In the genomic region with DNA sequence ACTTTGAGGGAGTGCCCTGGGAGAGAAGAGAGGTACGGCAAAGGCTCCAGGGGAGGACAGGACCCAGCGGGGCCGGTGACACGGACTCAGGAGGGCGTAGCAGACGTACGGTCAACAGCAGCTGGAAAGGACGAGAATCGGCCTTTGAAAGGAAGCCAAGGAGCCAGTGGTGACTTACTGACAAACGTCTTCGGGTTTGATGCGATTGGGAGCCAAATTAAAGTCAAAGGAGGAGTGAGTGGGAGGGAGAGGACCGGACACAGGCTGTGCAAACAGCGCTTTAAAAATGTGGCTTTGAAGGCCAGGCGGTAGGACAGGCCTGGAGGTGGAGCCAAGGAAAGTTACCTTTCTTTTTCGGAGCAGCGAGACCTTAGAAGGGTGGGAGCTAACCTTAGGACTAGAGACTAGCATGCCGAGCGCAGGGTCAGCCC, we compare ENCODE assay signal across 8 mouse cellular contexts.
DNase-seq lines count a peak whose midpoint lies in the region; ATAC-seq and TF ChIP-seq lines count a peak whose summit lies in the region.
"Had no signal": no experiment of that assay in that cellular context is flagged by ENCODE, and none has a peak within 500 bp of the region (broad histone marks: within the 10 kb centered on the region; RNA-seq: fewer than 3 reads in every experiment).

No protein-coding gene starts in this region.

- TF ChIP-seq EP300 in lung, postnatal 0 days (IDR thresholded peaks at IDR 0.05) = no peak

- no peaks in the 10 kb centered on the region for H3K27me3 ChIP-seq in G1E (ENCODE audit: insufficient read depth, low read length)
- H3K27me3 ChIP-seq in hindbrain, embryonic 13.5 days = peaks cover 23% of the 10 kb centered on the region
- no peaks in the 10 kb centered on the region for H3K27me3 ChIP-seq in lung, postnatal 0 days (replicated peaks; ENCODE audit: insufficient read depth, low read length)

- H3K4me3 ChIP-seq in G1E (ENCODE audit: low read depth, low read length) = peak overlapping the region; percentile 67; the same call in 1 of the 2 replicates
- no peak overlapping the region for H3K4me3 ChIP-seq in hindbrain, embryonic 13.5 days
- peak overlapping the region; percentile 19 for H3K4me3 ChIP-seq in lung, postnatal 0 days (ENCODE audit: low read depth, low read length)

- H3K4me2 ChIP-seq in hindbrain, embryonic 13.5 days = 0 out of 2 replicates have a peak overlapping the region, but pooled peaks have one; percentile 17
- peak overlapping the region; percentile 39 for H3K4me2 ChIP-seq in lung, postnatal 0 days (replicated peaks; ENCODE audit: low read depth, low read length)

- peaks cover 18% of the 10 kb centered on the region for H3K36me3 ChIP-seq in G1E (replicated peaks)
- H3K36me3 ChIP-seq in hindbrain, embryonic 13.5 days = no peaks in the 10 kb centered on the region
- H3K36me3 ChIP-seq in lung, postnatal 0 days (ENCODE audit: insufficient read depth, low read length) = no peaks in the 10 kb centered on the region

- no peak for TF ChIP-seq CTCF in G1E (IDR thresholded peaks at IDR 0.05; ENCODE audit: low read depth, low read length)
- TF ChIP-seq CTCF in lung, postnatal 0 days (IDR thresholded peaks at IDR 0.05) = no peak

- H3K4me1 ChIP-seq in G1E (ENCODE audit: insufficient read depth, low read depth, low read length) = peaks cover 86% of the 10 kb centered on the region
- H3K4me1 ChIP-seq in hindbrain, embryonic 13.5 days (replicated peaks) = peaks cover 19% of the 10 kb centered on the region
- H3K4me1 ChIP-seq in lung, postnatal 0 days (ENCODE audit: insufficient read depth, low read depth, low read length) = peaks cover 11% of the 10 kb centered on the region; the same call in 1 of the 2 replicates

- no peak for ATAC-seq in G1E (ENCODE audit: extremely low read depth, insufficient number of reproducible peaks, low FRiP score, poor library complexity, severe bottlenecking)
- no peak for ATAC-seq in hindbrain, embryonic 13.5 days (ENCODE audit: low FRiP score)
- peak; percentile 62 for ATAC-seq in lung, postnatal 0 days

- no peaks in the 10 kb centered on the region for H3K9me3 ChIP-seq in G1E (replicated peaks)
- no peaks in the 10 kb centered on the region for H3K9me3 ChIP-seq in hindbrain, embryonic 13.5 days
- no peaks in the 10 kb centered on the region for H3K9me3 ChIP-seq in lung, postnatal 0 days (ENCODE audit: low read length)

- H3K27ac ChIP-seq in hindbrain, embryonic 13.5 days = no peak overlapping the region
- H3K27ac ChIP-seq in lung, postnatal 0 days (ENCODE audit: low read length) = peak overlapping the region; percentile 62
- H3K27ac ChIP-seq: macrophage had no signal

- no peak for DNase-seq in G1E (ENCODE audit: low spot score)
- peak; percentile 78 for DNase-seq in adrenal gland, postnatal 14 days
- DNase-seq in lung, postnatal 0 days (ENCODE audit: low spot score) = peak; percentile 75
- DNase-seq in frontal cortex, adult 2 months (ENCODE audit: extremely low spot score in 1 of 2, low spot score in 1 of 2) = no peak
- DNase-seq in layer of hippocampus, postnatal 14 days (ENCODE audit: low spot score in 2 of 2) = no peak
- no peak for DNase-seq in right cerebral cortex, postnatal 14 days

- WGBS in hindbrain, embryonic 13.5 days = 14% methylated on average over 19 of the region's 19 CpGs
- 23% methylated on average over 19 of the region's 19 CpGs for WGBS in lung, postnatal 0 days

- H3K9ac ChIP-seq in hindbrain, embryonic 13.5 days = no peak overlapping the region
- peak overlapping the region; percentile 1; the same call in 1 of the 2 replicates for H3K9ac ChIP-seq in lung, postnatal 0 days (replicated peaks; ENCODE audit: low read depth)

Comparison
In these comparisons a context has a peak if more than half of its experiments do, and no peak if none do; other contexts are left out.
1. DNase-seq: peak in adrenal gland, postnatal 14 days (single experiment) and lung, postnatal 0 days (single experiment); none in G1E (single experiment), frontal cortex, adult 2 months (0 of 2), layer of hippocampus, postnatal 14 days (0 of 2) and right cerebral cortex, postnatal 14 days (single experiment).